Mouse (Mus musculus): ENCODE measurements around the gene Gp9. TPM values are rescaled to one million over a fixed set of nuclear protein-coding genes. Genes with fewer than 3 reads are reported as not detected.

The Gp9 gene
- polyA plus RNA-seq (2014; fragmentation: Nextera tagmentation; extraction: Ambion mirVana), result 3.4 TPM in 2 replicates

- no peak within 1 kb of the TSS for H3K4me2 ChIP-seq (ENCODE audit: low read length)
- 51% methylated on average over 2 of the region's 2 CpGs for WGBS
- peaks cover 6% of the 10 kb centered on the region; the same call in 1 of the 2 replicates for H3K27me3 ChIP-seq (ENCODE audit: control insufficient read depth, insufficient read depth, low read length)
- H3K4me3 ChIP-seq (ENCODE audit: control insufficient read depth in 1 of 2, insufficient read depth in 1 of 2, low read depth in 1 of 2, low read length in 2 of 2), result no peak within 1 kb of the TSS
- ATAC-seq (ENCODE audit: insufficient number of reproducible peaks, insufficient read depth, low FRiP score, low read depth), result no peak
- H3K36me3 ChIP-seq (ENCODE audit: control insufficient read depth, insufficient read depth, low read length), result no peaks in the 10 kb centered on the region
- 0 out of 4 replicates have a peak within 1 kb of the TSS, but pooled peaks of 1 of the 2 experiments have one; percentile 24 for H3K27ac ChIP-seq (replicated peaks in 1 of 2; ENCODE audit: control insufficient read depth in 1 of 2, insufficient read depth in 1 of 2, low read depth in 2 of 2, low read length in 2 of 2)
- H3K9ac ChIP-seq (ENCODE audit: low read length), result no peak within 1 kb of the TSS
- H3K9me3 ChIP-seq (ENCODE audit: control insufficient read depth, low read length), result no peaks in the 10 kb centered on the region
- peaks cover 13 to 14% of the 10 kb centered on the region in 2 experiments for H3K4me1 ChIP-seq (ENCODE audit: control insufficient read depth in 2 of 2, insufficient read depth in 2 of 2, low read length in 2 of 2)
These were observed at the start of gene Gp9 for GRCm38 (mm10) chr6:87777842-87778241. Gene Gp9, plus strand, starts transcription at chr6:87778072.

- ATAC-seq (ENCODE audit: insufficient number of reproducible peaks, insufficient read depth, low FRiP score, low read depth), result no peak
- Histone ChIP-seq H3K27ac (replicated peaks in 1 of 2; ENCODE audit: control insufficient read depth in 1 of 2, insufficient read depth in 1 of 2, low read depth in 2 of 2, low read length in 2 of 2) (no peak overlapping the region), H3K4me3 (ENCODE audit: control insufficient read depth in 1 of 2, insufficient read depth in 1 of 2, low read depth in 1 of 2, low read length in 2 of 2) (no peak overlapping the region), H3K27me3 (ENCODE audit: control insufficient read depth, insufficient read depth, low read length) (peaks cover 49% of the 10 kb centered on the region), H3K9me3 (ENCODE audit: control insufficient read depth, low read length) (no peaks in the 10 kb centered on the region), H3K4me1 (ENCODE audit: control insufficient read depth in 2 of 2, insufficient read depth in 2 of 2, low read length in 2 of 2) (peaks cover 10 to 22% of the 10 kb centered on the region in 2 experiments), H3K9ac (ENCODE audit: low read length) (no peak overlapping the region), H3K36me3 (ENCODE audit: control insufficient read depth, insufficient read depth, low read length) (no peaks in the 10 kb centered on the region), H3K4me2 (ENCODE audit: low read length) (no peak overlapping the region)
- WGBS, result 37% methylated on average over 3 of the region's 3 CpGs
These were observed 49.8 kb upstream of the Gp9 start for GRCm38 (mm10) chr6:87728102-87728501.

GRCm38 (mm10) chr6:87730141-87730540 is 47.7 kb upstream of the Gp9 start:
- Histone ChIP-seq H3K36me3 (ENCODE audit: control insufficient read depth, insufficient read depth, low read length) (no peaks in the 10 kb centered on the region), H3K9me3 (ENCODE audit: control insufficient read depth, low read length) (no peaks in the 10 kb centered on the region), H3K4me1 (ENCODE audit: control insufficient read depth in 2 of 2, insufficient read depth in 2 of 2, low read length in 2 of 2) (peaks cover 16 to 35% of the 10 kb centered on the region in 2 experiments), H3K27ac (replicated peaks in 1 of 2; ENCODE audit: control insufficient read depth in 1 of 2, insufficient read depth in 1 of 2, low read depth in 2 of 2, low read length in 2 of 2) (no peak overlapping the region), H3K4me2 (ENCODE audit: low read length) (peak overlapping the region; percentile 96), H3K9ac (ENCODE audit: low read length) (no peak overlapping the region), H3K27me3 (ENCODE audit: control insufficient read depth, insufficient read depth, low read length) (peaks cover 49% of the 10 kb centered on the region), H3K4me3 (ENCODE audit: control insufficient read depth in 1 of 2, insufficient read depth in 1 of 2, low read depth in 1 of 2, low read length in 2 of 2) (peak overlapping the region; percentile 54 to 66)
- no peak for ATAC-seq (ENCODE audit: insufficient number of reproducible peaks, insufficient read depth, low FRiP score, low read depth)
- WGBS, result 17% methylated on average over 13 of the region's 13 CpGs

GRCm38 (mm10) chr6:87730591-87731462 is 47.0 kb upstream of the Gp9 start, which contains the start of gene Efcc1:
Gene Efcc1, plus strand, starts transcription at chr6:87730869.
- Histone ChIP-seq H3K27me3 (ENCODE audit: control insufficient read depth, insufficient read depth, low read length) (peaks cover 49% of the 10 kb centered on the region), H3K27ac (replicated peaks in 1 of 2; ENCODE audit: control insufficient read depth in 1 of 2, insufficient read depth in 1 of 2, low read depth in 2 of 2, low read length in 2 of 2) (no peak within 1 kb of the TSS), H3K4me2 (ENCODE audit: low read length) (peak within 1 kb of the TSS; percentile 96), H3K9me3 (ENCODE audit: control insufficient read depth, low read length) (no peaks in the 10 kb centered on the region), H3K4me1 (ENCODE audit: control insufficient read depth in 2 of 2, insufficient read depth in 2 of 2, low read length in 2 of 2) (peaks cover 16 to 35% of the 10 kb centered on the region in 2 experiments), H3K9ac (ENCODE audit: low read length) (peak within 1 kb of the TSS; percentile 67), H3K4me3 (ENCODE audit: control insufficient read depth in 1 of 2, insufficient read depth in 1 of 2, low read depth in 1 of 2, low read length in 2 of 2) (peak within 1 kb of the TSS; percentile 54 to 66), H3K36me3 (ENCODE audit: control insufficient read depth, insufficient read depth, low read length) (no peaks in the 10 kb centered on the region)
- ATAC-seq (ENCODE audit: insufficient number of reproducible peaks, insufficient read depth, low FRiP score, low read depth), result peak; percentile 42
- under 1% methylated on average over 89 of the region's 90 CpGs for WGBS

DNA sequence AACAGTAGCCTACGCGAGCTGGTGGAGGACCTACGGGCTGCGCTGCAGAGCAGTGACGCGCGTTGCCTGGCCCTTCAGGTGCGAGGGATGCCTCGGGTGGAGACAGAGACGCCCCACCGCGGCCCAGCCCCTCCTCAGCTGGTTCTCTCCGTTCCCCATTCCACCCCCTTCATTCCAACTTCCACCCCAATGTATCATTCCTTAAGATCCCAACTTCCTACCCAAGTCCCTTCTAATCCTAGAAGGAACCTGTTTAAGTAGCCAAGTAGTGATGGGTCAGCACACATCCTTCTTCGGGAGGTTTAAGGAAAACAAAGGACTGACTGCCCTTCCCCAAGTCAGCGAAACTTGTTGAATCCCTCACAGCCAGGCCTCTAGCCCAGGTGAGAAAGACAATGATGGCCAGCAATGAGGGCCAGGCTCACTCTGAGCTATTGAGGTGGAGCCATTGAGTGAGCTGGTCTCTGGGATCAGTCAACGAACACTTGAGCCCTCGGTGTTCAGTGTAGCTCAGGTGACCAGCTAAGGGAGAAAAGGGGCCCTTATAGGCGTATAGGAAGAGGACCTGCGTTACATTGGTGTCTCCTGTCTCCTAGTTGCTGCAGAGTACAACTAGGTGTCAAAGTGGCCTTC is 46.3 kb upstream of the Gp9 start:
- Histone ChIP-seq H3K27ac (replicated peaks in 1 of 2; ENCODE audit: control insufficient read depth in 1 of 2, insufficient read depth in 1 of 2, low read depth in 2 of 2, low read length in 2 of 2) (no peak overlapping the region), H3K4me1 (ENCODE audit: control insufficient read depth in 2 of 2, insufficient read depth in 2 of 2, low read length in 2 of 2) (peaks cover 16 to 35% of the 10 kb centered on the region in 2 experiments), H3K4me2 (ENCODE audit: low read length) (peak overlapping the region; percentile 96), H3K9me3 (ENCODE audit: control insufficient read depth, low read length) (no peaks in the 10 kb centered on the region), H3K27me3 (ENCODE audit: control insufficient read depth, insufficient read depth, low read length) (peaks cover 54% of the 10 kb centered on the region), H3K36me3 (ENCODE audit: control insufficient read depth, insufficient read depth, low read length) (no peaks in the 10 kb centered on the region), H3K4me3 (ENCODE audit: control insufficient read depth in 1 of 2, insufficient read depth in 1 of 2, low read depth in 1 of 2, low read length in 2 of 2) (peak overlapping the region; percentile 54 to 66), H3K9ac (ENCODE audit: low read length) (peak overlapping the region; percentile 67; the same call in 1 of the 2 replicates)
- ATAC-seq (ENCODE audit: insufficient number of reproducible peaks, insufficient read depth, low FRiP score, low read depth), result no peak
- WGBS, result 6% methylated on average over 18 of the region's 19 CpGs

DNA sequence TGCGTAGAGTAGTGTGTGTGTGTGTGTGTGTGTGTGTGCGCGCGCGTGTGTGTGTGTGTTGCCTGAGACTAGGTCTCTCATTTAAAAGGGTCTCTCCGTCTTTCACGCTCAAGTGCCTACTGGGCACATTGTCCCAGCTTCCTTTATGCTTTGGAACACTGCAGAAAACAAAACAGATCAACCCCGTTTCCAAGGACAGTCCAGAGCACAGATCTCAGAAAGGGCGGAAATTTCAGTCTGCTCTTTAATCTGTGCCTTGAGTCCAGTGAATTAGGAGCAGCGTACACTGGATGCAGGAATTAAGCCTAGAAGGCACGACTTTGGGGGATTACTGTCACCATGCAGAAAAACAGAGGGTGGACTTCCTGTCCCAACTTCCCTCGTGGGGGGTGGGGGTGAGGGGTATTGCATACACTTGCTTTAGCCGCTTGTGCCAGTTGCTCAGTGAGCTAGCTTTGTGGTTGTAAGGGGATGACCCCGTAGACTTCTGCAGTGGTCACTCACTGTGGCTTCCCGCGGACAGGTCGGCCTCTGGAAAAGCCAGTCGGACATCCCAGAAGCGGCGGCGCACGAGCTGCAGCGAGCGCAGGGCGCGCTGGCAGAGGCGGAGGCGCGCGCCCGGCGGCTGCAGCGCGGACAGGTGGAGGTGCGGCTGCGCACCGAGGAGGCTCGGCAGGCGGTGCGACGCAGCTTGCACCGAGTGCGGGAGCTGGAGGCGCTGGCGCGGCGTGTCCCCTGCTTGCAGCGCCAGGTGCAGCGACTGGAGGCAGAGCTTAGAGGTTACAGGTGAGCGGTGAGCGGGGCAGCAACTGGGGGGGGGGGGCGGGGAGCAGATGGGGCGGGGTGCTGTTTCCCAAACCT is 45.5 kb upstream of the Gp9 start:
- H3K27me3 ChIP-seq (ENCODE audit: control insufficient read depth, insufficient read depth, low read length), result peaks cover 53% of the 10 kb centered on the region
- H3K9me3 ChIP-seq (ENCODE audit: control insufficient read depth, low read length), result no peaks in the 10 kb centered on the region
- no peak for ATAC-seq (ENCODE audit: insufficient number of reproducible peaks, insufficient read depth, low FRiP score, low read depth)
- 4% methylated on average over 46 of the region's 53 CpGs for WGBS
- H3K4me3 ChIP-seq (ENCODE audit: control insufficient read depth in 1 of 2, insufficient read depth in 1 of 2, low read depth in 1 of 2, low read length in 2 of 2), result peak overlapping the region; percentile 41 to 43
- H3K4me2 ChIP-seq (ENCODE audit: low read length), result peak overlapping the region; percentile 96
- no peaks in the 10 kb centered on the region for H3K36me3 ChIP-seq (ENCODE audit: control insufficient read depth, insufficient read depth, low read length)
- no peak overlapping the region for H3K27ac ChIP-seq (replicated peaks in 1 of 2; ENCODE audit: control insufficient read depth in 1 of 2, insufficient read depth in 1 of 2, low read depth in 2 of 2, low read length in 2 of 2)
- H3K4me1 ChIP-seq (ENCODE audit: control insufficient read depth in 2 of 2, insufficient read depth in 2 of 2, low read length in 2 of 2), result peaks cover 16 to 35% of the 10 kb centered on the region in 2 experiments
- H3K9ac ChIP-seq (ENCODE audit: low read length), result 0 out of 2 replicates have a peak overlapping the region, but pooled peaks have one; percentile 17
